Mouse (Mus musculus) B cell, adult 2 months (primary cell): ENCODE data around the gene Sorcs3.

Source experiments
- DNase-seq, 2 experiments: peaks; one replicate each; pipeline ENCODE4 v3.0.0; 2022

The Sorcs3 gene

DNA sequence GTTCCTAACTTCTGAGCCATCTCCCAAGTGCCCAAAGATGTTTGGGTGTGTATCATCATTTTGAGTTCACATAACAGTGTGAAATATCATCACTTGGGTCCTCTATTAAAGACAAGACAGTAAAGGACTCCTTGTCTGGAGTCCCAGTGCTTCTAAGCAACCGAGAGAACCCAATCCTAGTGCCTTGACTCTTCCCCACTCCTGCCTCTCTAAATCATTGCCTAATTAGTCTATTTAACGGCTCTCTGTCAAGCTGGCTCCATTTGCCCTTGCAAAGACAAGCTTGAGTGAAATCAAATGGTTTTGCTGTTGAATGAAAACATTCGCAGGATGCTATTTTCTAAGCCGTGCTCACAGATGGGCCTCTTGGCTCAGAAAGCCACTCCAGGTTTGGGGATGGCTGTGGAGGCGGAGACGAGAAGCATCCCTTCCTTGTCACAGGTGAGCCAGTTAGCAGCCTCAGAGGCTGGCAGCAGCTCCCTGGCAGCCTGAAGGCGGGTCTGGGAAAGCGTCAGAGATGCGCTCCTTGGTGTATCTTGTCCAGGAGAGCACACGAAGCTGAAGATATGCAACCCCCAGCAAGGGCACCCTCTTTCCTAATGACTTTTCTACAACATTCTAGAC, 79.9 kb downstream of the Sorcs3 start:
- DNase-seq: no peak

DNA sequence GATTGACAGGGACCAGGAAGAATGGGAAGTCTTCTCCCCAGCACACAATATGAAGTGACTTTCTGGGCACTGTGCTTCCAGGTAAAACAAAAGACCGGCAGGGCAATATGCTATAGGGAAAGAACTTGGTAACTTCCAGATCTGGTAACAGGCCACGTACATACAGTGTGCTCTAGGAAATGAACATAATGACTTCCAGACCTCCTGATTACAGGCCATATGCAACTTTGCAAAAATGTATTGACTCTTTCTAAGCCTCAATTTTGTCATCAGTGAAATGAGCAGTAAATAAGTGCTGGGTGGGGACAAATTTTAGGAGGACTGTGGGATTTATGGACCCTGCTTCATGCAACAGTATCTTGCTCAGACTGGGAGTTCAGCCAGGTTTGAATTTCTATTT, 88.4 kb downstream of the Sorcs3 start:
- DNase-seq: no peak

DNA sequence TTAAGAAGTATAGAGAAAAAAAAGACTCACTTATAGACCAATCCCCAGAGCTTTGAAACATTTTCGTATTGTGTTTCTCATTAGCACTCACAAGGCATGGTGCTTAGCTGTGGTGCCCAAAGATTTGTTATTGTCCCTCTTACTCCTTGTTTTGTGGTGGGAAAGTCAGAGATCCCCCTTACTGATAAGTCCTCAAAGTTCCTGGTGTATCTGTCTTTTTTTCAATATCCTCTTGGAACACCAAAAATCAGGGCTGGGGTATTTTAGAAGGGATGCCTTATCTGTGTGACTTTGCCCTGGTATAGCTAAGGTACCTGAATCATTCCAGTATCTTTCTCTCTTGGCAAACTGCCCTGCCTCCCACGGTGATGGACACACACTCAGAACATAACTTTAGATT, 92.6 kb downstream of the Sorcs3 start:
- no peak for DNase-seq

DNA sequence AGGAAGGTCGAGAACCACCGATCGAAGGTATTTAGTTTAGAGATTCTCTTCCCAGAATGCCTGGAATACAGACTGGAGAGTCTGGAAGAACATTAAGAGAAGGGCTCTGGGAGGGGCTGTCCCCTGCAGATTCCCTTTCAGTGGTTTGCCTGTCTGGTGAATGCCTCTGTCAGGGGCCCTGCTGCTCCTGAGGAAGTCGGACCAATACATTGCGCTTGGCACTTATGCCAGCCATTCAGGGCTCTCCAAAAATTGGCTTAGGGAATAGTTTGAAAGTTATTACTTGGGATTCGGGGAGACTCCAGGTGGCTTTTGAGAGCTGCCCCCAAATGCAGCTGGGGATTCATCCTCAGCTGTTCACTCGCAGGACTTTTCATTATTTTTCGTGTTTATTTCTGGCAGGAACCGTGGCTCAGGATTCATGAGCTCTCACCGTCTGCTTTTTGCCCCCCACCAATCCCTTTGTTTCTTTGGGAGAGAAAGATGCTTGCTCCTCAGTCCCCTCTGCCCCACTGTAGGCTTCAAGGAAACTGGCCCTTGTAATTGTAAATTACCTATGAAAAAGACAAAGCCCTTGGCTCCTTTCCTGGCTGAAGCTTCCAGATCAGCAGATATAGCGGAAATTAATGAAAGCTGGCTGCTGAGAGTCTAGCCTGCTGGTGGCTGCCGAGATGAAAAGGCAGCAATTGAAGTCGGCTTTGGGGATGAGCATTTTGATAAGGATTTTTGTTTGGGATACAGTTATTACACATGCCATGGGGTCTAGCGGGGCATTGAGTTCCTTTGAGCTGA, 94.8 kb downstream of the Sorcs3 start:
- DNase-seq: no peak

DNA sequence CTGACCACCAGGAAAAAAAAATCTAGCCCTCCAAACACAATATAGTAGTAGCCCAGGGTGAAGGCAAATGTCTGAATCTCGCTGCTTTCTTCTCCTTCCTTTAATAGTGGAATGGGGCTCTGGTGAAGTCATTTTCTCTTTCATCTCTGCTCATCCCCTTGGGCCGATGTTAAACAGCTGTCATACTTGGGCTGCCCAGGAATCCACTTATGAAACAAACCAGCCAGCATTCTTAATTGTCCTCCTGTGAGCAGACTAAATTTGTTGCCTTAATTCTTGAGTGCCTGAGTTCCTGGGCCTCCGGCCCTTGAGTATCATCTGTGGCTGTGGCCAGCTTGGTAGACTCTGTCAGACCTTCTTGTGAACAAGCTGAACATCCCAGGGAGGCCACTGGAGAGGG, 95.5 kb downstream of the Sorcs3 start:
- DNase-seq: no peak

DNA sequence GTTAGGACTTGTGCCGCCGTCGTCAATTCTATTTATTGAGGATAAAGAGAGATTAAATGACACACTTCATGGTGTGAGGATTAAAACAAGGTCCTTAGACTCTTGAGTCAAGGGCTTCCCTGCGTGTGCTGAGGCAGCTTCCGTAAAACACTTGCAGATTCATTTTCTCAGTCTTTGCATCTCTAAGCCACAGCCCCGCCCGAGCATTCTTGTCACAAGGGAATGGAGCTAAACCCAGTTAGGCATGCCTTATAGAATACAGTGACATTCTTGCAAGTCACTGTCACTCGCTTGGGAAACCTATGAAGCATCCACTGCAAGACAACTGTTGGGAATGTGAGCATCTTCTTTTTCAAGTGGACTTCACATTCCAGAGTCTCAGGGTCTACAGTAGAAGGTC, 102.5 kb downstream of the Sorcs3 start:
- no peak for DNase-seq

DNA sequence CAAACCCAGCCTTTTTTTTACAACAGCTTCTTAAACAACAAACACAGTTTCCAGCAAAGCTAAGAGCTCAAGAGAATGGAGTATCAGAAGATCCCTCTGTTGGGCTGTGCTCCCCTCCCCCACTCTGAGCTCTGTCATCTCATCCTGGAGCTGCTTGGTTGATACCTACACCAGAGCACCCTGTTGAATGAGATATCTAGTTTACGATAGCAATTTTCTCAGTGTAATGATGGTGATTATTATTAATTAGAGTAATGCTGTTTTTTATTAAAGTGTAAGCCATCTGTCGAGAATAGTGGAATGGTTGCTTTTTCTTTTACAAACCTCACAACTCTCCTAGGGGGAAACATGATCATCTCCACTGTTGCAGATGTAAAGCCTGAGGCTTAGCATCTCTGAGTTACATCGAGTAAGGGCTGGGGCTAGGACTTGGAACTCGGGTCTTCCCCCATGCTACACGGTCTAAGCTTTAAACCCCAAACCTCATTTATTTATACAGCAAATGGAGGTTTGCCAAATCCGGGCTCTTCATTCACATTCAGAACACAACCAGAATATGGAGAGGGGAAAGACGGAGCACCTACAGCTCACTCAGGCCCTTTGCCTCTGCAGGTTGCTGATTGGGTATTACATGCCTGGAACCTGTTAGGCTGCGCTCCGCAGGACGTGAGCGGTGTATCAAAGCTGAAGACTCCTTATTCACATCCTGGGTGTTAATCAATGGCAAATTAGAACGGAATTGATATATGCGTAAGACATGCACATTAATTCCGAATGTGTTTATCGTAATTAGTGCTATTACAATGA, 103.9 kb downstream of the Sorcs3 start:
- no peak for DNase-seq

DNA sequence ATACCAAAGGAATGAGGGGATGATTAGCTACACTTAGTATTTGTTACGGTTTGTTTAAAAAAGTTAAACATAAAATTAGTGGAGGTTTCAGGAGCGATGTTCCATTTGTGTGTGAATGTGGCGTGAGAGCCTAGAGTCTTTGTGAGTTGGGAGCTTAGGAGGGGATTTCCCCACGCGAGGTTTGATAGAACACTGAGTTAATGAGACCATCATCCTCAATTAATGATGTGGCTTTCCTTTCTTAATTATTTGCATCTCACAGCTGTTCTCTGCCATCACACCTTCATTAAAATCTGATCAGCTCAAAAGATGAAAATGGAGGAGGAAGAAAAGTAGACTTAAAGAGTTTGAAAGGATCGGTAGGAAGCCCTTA, 104.5 kb downstream of the Sorcs3 start:
- DNase-seq: no peak

DNA sequence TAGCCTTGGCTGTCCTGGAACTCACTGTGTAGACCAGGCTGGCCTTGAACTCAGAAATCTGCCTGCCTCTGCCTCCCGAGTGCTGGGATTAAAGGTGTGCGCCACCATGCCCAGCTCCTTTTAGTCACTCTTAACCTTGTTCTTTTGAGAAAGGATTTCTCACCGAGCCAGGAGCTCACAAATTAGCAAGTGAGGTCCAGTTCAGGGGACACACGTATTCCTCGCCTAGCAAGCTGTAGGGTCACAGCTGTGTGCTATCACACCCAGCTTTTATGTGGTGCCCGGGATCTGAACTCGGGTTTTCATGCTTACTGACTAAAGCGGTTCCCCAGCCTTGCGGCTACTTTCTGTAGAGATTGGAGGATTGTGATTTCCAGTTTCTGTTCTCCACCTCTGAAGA, 108.0 kb downstream of the Sorcs3 start:
- no peak for DNase-seq

DNA sequence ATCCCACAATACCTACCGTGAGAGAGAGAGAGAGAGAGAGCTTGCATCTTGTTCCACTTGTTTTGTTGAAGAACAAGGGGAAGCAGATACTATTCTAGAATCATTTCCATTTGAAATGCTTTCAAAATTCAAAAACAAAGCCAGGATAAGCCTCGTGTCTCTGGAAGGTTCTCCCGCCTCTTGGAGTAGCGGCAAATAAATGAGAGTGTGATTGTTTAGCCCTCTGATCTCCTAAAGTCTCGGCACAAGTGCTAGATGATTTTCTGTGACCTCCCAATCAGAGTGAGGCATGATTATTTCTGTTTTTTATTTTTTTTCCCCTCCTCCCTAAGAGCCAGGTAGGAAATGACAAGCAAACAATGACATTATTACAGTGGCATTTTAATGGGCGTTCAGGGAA, 121.3 kb downstream of the Sorcs3 start:
- no peak for DNase-seq

DNA sequence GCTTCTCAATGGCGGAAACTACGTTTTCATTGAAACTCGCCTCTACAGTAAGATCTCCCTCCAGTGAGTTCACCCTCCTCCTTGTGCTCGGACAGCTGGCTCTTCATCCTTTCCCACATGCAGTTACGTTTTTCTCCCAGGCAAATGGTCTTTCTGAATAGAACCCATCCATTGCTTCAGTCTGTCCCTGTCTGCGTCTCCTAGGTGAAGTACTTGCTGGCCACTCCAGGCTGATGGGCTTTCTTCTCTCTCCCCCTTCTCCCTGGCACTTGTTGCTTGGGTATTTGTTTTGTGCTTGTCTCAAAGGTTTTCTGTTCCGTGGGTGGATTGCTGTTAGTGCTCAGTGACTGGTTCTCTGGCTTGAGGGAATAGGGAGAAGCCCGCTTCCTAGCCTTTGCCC, 122.3 kb downstream of the Sorcs3 start:
- DNase-seq: no peak

DNA sequence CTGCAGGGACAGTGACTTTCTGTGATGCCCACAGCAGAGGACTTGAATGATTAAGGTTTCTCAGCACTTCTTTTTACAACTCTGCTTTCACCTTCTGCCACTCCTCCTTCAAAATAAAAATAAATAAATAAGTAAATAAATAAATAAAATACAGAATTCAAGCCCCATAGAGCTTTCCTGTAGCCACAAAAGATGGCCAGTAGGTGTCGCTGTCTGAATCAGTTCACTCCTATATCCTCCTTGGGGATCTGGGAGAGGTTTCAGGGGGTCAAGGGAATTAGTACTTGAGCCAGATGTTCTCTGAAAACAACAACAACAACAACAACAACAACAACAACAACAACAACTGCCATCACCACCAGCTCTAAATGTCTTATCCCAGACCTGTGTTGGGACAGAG, 125.8 kb downstream of the Sorcs3 start:
- DNase-seq: no peak

DNA sequence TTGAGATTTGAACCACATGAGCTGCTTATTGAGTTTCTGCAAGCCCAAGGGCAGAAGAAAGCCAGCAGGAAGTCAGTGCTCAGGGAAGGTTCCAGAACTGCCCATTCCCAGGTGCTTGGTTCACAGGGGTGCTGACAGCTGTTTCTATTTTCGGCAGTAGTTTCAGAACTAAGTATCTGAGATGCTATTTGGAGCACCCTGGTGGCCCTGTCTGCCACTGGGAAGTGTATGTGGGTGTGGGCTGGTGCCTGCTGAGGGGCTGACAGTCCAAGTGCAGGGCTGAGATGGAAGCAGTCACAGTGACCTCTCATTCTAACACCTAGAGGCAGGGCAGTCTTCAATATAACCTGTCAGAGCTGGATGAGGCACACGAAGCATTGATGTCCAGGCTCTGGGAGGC, 127.3 kb downstream of the Sorcs3 start:
- DNase-seq: no peak

DNA sequence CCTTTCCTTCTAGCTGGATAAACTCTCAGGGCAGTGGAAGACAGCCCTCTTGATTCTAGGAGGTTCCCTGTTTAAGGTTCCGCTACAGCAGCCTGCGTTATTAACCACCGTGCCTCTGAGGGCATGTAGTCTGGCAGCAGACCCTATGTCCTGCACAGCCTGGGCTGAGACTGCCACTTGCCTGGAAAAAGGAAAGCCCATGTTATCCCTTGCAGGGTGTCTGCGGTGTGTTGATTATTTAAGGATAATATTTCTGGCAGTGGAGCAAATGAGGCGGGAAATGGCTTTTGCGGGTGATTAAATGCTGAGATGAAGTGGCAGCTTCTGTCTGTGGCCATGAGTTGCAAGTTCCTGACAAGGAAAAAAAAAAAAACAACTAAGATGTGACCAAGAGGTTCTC, 131.6 kb downstream of the Sorcs3 start:
- DNase-seq: no peak

DNA sequence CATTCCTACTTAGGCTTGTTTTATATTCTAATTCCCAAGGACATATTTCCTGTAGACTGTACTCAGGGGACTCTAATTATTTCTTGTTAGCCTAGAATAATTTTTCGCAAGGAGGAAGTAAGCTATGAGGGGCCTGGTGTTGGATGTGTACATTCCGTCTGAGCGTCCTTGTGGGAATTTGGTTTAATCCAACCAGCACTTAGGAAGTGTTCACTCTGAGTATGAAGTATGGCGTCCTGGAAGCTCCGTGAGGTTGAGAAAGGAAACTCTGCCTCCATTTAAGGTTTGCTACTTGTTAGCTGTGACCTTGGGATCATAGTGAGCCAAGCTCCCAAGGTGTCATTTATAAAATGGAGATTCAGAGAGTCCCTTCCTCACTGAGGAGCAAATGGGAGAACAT, 132.3 kb downstream of the Sorcs3 start:
- DNase-seq: no peak

DNA sequence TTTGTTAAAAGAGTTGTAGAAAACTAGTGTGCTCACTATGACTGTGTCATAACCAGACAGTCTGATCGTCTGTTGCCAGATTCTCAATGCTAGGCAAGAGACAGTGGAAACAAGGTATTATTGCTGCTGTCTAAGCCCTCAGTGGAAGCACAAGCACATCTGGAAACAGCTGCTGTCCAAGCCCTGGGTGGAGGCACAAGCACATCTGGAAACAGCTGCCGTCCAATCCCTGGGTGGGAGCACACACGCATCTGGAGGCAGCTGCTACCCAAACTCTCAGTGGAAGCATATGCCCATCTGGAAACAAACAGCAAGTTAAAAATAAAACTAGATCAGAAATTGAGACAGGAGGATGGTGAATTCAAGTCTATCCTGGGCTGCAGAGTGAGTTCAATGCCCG, 136.9 kb downstream of the Sorcs3 start:
- DNase-seq: no peak

DNA sequence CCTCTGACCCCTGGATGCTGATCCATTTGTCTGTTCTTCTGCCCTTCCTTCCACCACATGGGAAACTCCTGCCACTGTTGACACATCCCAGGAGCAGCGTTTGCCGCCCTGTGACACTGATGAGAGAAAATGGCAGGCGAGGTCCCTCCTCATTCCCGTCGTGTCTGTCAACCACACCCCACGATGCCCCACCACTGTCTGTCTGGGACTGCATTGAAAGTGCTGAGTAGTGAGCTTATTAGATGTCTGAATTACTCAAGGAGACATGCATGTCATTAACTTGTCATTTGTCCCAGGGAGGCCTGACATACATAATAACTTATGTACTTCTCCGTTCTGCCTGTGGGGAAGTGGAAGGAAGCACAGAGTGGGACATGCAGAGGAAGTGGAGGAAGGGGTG, 137.6 kb downstream of the Sorcs3 start:
- no peak for DNase-seq

DNA sequence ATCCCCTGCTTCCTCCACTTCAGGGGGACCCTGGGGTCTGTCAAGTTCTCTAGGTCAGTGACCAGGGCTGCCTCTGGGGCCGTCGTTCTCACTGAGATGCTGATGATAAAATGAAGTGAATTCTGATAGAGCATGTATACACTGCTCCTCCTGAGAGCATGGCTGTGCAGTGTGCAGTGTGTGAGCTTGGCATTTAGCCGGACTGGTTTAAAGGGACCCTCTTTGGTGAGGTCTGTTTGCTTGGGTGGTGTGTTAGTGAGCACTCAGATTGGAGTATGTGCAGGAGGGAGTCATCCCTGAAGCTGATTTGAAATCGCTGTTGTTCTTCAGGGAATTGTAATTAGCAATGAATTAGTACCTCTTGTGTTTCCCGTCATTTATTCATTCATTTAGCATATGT, 141.3 kb downstream of the Sorcs3 start:
- DNase-seq: no peak

DNA sequence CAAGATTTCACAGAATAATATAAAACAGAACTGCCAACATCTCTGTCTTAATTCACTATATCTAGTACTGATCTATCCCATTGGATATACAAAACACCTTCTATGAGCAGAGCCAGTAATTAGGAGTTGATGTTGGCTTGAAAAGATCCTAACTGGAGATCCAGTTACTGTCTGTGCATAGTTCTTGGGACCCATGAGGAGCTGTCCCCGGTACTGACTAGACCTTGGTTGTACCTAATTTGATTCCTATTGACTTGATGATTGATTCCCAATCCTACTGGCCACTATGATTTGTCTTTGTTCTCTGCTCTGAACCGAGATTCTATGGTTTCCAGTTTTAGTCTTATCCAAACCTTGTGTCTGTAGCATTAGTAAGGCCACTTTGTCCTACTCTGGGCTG, 151.0 kb downstream of the Sorcs3 start:
- DNase-seq: no peak

DNA sequence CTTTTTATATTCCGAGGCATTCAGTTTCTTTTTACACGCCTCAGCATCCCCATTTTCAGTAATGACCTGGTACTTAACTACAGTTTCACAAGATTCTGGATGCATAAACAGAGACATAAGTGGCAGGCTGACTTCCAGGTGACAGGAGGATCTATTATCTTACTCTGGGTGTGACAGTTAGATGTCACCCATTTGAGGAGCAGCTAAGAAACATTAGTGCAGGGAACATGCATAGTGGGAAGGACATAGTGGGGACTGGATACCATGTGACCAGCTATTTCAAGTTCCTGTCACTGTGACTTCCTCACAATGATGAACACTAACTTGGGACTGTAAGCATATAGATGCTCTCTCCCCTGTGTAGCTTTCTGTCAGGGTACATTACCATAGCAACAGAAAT, 156.3 kb downstream of the Sorcs3 start:
- DNase-seq: no peak

DNA sequence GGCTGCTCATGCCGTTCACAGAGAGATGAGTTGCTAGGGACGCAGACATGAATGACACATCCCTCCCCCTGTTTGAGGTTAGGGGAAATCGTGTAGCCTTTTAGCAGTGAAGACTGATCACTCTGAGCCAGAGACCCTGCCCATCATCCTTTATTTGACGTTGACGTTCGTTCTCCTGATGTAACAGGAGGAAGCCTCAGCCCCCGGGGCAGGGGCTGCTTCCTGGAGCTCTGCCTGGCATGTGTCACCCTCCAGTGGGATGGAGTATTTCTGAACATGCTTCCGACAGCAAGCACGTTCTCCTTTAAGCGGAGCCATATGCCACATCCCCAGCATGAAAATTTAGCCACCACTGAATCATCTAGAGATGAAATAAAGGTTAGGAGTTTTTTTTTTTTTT, 162.2 kb downstream of the Sorcs3 start:
- DNase-seq: no peak

DNA sequence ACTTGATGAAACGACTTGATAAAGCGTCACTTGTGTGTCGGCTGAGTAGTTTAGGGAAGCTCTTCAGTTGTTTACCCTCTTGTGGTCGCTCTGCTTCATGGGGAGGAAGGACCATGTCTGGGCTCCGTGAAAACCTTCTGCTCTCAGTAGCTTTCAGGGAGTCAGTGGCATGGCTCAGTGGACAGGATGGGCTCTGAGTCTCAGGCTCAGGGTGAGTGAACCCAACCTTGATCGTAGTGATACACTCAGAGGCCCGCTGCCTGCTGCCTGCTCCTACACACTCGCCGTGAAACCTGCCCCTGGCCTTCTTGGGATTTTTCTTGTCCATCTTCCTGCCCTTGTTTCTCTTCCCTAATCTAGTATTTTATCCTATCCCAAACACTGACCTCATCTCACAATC, 166.0 kb downstream of the Sorcs3 start:
- DNase-seq: no peak

DNA sequence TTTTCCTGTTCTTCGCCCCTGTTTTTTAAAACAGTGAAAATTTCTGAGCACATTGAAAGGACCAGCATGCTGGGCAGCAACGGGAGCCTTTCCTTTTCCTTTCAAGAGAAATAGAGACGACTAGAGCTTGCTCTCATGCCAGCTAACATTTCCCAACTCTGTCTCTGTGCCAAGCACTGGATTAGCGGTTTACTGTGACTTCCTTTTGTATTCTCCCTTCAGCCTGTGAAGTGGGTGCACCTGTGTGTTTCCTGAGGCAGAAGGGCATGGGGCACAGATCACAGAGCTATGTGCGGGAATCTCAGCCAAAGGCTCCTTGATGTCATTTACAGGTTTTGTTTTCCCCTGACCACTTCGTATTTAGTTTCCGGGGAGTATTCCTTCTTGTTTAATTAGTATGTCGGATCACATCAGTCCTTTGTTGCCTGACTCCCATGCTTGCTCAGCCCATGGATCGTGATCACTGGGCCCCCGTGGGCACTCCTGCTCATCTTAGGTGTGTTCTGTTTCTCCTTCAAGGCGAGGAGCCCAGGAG, 172.2 kb downstream of the Sorcs3 start:
- DNase-seq: no peak

DNA sequence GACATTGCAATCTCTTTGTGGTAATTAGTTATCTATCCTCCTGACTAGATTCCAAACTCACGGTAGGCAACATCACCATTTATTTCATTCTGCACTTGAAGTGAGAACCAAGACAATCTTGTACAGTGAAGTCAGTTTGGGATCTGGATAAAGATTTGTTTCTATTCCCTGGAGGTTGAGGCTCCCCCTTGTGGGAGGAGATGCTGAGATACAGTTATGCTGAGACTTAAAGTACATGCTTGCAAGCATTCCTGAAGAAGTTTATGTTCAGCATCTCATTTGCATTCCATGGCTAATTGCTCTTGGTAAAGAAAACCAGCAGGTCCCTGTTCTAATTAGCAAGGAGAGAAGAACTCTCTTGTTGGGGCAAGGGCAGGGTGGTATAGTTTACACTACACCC, 185.7 kb downstream of the Sorcs3 start:
- DNase-seq: no peak
